Mouse (Mus musculus) A20 (cell line): Measurements from ENCODE around the gene Slc30a10.

Experiments used
- DNase-seq: peaks from one replicate; pipeline ENCODE4 v3.0.0-alpha.2; 2011; ENCODE audit warnings: low read depth, low spot score

Gene Slc30a10

DNA sequence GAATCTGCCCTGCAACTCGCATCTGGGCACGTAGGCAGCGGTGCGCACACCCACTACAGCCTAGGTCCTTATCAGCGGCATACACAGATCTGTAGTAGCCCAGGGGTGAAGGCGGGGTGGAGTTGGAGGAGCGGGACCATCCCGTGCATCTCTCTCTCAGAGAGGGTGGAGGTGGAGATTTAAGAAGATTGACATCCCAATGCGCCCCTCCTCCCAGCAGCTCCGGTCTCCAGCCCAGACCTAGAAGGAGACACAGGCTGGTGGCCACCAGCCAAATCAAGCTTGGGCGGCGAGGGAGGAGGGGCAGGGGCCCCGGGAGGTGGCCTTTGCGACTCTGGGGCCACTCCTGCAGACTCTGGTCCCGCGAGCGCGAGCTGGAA is at the start of gene Slc30a10:
Gene Slc30a10 (plus strand): TSS at position 274 of the 380 bp plus-strand sequence.
- no peak for DNase-seq

DNA sequence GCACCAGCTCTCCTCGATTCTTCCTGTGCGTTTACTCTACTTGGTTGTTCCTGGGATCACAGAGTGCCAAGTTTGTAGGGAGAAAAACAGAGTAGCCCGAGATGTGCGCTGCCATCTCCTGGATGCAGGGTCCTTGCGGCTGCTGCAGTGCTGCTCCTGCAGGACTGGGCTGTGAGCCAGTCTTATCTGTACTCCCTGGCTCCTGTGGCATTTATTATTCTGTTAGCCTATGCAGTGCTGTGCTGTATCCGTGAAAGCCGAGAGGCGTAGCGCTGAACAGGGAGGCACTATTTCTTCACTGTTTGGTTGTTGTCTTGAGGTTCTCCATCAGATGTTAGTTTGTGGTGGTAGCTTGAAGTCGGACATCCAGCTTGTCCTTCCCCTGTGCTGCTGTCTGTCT is 48.7 kb upstream of the Slc30a10 start:
- DNase-seq = no peak

DNA sequence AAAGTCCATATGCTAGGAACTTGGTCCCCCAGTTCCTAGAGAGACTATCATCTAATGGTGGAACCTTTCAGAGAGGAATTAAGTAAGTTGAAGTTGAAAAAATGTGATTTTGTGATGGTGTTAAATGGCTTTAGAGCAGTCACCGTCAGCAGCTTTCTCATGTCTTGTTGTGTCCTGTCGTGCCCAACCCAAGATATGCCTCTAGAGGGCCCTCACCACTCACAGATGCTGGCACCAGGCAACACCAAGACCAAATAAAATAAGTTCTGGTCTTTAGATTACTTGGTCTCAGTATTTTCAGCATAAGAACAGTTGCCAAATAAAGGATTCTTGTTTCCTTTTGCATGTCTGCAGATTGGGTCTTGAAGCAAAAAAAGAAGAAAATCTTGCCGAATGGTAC is 44.8 kb upstream of the Slc30a10 start:
- DNase-seq = peak; percentile 22

GRCm38 (mm10) chr1:185418011-185418410 is 36.6 kb upstream of the Slc30a10 start:
- no peak for DNase-seq

DNA sequence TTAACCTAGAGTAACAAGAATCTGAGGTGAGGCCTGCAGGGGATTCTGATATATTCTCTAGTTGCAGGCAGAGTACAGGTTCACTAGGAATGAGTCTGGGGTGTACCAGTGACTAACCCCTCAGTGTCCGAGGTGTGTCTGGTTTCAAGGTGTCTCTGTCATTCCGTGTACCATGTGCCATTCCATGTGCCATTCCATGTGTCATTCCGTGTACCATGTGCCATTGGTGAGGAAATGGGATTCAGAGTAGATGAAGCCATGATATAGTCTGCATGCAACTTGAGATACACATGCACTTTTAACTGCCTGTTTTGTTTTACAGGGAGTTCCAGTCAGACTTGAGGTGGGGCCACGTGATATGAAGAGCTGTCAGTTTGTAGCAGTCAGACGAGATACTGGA is 34.8 kb upstream of the Slc30a10 start:
- DNase-seq = no peak

DNA sequence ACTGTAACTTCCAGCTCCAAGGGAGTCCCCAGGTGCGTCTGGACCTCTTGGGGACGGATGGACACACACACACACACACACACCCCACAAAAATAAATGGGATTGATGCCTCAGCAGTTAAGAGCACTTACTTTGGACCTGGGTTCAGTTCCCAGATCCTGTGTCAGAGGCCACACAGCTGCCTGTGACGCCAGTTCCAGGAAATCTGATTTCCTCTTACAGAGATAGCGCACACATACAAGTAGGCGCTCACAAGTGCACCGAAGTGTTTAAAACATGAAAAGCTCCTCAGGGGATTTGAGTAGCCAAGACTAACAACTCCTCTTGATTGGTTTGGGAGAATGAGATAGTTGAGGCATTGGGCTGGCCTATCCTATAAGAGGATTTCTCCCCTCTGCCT is 33.9 kb upstream of the Slc30a10 start:
- no peak for DNase-seq

GRCm38 (mm10) chr1:185426583-185426982 is 28.1 kb upstream of the Slc30a10 start:
- DNase-seq = no peak

- no peak for DNase-seq
These were observed 24.2 kb upstream of the Slc30a10 start for GRCm38 (mm10) chr1:185430488-185430887.

DNA sequence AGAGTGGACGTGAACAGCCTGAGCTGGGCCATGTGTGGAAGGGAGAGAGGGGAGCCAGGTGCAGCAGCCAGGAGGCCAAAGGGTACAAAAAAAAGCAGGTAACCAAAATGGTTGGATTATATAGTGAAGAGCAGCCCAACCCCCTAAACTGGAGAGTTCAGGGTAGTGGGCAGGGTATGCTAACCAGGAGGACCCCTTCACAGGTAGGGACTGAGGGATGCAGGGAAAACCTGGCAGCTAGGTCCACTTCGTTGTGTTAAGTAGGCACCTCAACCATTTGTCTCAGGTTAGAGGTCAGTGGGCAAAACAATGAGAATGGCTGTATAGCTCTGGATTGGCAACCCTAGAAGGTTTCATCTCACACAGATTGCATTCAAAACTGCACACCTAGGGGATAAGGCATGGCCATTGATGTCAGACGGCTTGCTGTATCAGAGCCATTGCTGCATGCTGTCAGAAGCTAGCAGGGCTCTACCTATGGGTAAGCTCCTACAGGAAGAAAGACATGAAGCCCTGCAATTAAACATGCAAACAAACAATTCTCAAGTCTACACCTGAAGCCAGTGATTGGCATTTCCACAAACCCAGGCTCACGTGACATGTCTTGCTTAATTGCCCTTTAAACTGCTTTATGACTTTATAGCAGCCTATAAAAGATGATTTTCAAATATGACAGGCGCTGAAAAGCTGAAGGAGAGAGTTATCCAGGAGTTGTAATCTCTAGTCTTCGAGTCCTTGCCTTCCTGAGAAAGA is 23.2 kb upstream of the Slc30a10 start:
- no peak for DNase-seq

DNA sequence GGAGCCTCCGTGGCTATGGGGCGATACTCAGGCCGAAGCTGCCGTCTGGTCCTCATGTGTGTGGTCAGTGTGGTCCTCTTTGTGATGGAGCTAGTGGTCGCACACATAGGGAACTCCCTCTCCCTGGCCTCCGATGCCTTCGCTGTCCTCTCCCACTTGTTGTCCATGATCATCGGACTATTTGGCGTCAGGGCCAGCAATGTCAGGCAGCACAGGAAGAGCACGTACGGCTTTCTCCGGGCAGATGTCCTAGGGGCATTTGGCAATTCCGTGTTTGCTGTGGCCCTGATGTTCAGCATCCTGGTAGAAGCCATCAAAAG is 22.7 kb upstream of the Slc30a10 start:
- DNase-seq = no peak

DNA sequence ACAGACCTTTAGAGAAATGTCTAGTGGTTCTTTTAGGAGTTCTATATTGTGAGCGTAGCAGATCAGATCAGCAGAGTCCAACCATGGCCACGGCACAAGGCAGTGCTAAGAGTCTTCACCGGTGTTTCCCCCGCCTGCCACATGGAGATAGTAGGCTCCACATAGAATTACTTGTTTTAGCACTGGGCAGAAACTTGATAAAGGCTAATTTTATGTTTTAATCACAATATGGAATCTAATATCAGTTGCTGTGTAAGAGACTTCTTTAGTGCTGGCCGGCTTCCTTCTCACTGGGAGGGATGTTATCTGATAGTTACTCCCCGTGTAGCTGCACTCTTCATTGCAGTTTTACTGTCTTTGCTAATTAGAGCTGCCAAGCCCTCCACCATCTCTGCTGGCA is 21.5 kb upstream of the Slc30a10 start:
- no peak for DNase-seq

- DNase-seq = no peak
These were observed 15.6 kb upstream of the Slc30a10 start for GRCm38 (mm10) chr1:185438841-185439580.

GRCm38 (mm10) chr1:185441703-185442472 is 12.8 kb upstream of the Slc30a10 start:
- no peak for DNase-seq

- DNase-seq = no peak
These were observed 5.7 kb upstream of the Slc30a10 start for GRCm38 (mm10) chr1:185448936-185449335.

GRCm38 (mm10) chr1:185449727-185450126 is 4.9 kb upstream of the Slc30a10 start:
- DNase-seq = no peak

GRCm38 (mm10) chr1:185451077-185451476 is 3.6 kb upstream of the Slc30a10 start:
- DNase-seq = no peak

DNA sequence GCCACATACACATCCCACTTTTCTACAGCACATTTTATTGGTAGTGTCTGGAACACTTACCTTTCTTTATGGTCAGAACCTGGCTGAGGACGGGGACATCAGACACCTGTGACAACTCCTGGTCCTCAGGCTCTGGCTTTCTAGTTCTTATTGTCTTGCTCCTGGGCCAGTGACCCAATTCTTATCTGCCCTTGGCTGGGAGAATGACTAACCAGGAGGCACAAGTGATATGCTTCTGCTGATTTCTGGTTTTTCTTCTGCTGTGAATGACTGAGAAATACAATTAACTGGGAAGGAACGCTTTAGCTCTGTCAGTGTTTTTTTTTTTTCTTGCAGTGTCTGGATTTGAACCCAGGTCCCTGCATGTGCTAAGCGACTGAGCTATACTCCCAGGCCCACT is 3.2 kb upstream of the Slc30a10 start:
- DNase-seq = no peak

- DNase-seq = no peak
These were observed 2.2 kb upstream of the Slc30a10 start for GRCm38 (mm10) chr1:185452461-185452860.

DNA sequence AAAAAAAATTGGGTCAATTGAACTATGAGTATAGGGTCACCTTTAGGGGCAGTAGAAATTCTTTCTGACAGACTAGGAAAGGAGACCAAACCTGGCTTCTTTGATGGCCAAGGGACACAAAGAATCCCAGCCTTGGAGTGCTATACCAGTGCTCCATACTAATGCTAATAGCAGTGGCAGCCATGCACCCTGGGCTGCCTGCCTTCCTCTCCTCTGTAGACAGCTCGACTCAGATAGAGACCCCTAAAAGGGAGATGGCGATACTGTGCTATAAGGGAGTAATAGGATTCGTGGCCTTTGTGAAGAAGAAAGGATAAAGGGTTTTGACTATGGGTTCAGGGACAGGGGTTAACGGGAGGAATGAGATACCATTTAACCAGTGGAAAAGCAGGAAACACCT is 504 bp upstream of the Slc30a10 start:
- no peak for DNase-seq

DNA sequence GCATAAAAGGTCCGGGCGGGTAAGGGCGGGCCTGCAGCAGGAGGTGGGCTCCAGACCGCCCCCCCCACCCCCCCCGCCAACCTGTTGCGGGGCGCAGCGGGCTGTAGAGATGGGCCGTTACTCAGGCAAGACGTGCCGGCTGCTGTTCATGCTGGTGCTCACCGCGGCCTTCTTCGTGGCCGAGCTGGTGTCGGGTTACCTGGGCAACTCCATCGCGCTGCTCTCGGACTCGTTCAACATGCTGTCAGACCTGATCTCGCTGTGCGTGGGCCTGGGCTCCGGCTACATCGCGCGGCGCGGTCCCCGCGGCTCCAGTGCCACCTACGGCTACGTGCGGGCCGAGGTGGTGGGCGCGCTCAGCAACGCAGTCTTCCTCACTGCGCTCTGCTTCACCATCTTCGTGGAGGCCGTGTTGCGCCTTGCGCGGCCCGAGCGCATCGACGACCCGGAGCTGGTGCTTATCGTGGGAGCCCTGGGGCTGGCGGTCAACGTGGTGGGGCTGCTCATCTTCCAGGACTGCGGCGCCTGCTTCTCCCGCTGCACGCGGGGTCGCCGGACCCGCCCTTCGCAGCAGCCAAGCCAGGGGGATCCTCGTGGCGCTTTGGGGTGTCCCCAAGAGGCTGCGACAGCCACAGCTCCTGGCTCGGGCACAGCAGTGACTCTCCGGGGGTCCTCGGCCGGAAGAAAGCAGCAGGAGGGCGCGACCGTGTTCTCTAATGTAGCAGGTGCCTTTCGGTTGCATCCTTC is 480 bp downstream of the Slc30a10 start:
- no peak for DNase-seq

- DNase-seq = peak; percentile 37
These were observed 1.7 kb downstream of the Slc30a10 start for GRCm38 (mm10) chr1:185456327-185456726.

DNA sequence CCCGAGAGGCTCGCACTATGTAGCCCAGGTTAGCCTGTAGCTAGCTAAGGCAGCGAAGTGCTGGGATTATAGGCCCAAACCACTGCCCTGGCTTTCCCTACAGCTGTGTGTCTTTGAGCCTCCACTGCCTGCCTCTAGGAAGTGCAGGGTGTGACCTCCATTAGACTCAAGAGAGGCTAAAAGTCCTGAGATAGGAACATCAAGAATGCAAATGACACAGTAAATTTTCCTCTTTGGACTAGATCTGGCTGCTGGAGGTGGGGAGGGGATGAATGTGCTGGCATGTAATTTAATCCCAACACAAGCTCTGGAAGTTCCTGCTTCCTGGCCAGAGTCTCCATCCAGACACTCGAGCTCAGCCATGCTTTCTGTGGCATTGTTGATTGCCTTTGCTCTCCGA is 5.4 kb downstream of the Slc30a10 start:
- DNase-seq = no peak
